Mouse (Mus musculus) mature B cell (primary cell): ENCODE results near the gene Pspn.

Experiments used
- in situ Hi-C: fragments of 300-500 bp; cut with MboI; formaldehyde crosslinking; loops from 2 replicates; pipeline ENCODE4 v1.14.3; 2019

The Pspn gene

DNA sequence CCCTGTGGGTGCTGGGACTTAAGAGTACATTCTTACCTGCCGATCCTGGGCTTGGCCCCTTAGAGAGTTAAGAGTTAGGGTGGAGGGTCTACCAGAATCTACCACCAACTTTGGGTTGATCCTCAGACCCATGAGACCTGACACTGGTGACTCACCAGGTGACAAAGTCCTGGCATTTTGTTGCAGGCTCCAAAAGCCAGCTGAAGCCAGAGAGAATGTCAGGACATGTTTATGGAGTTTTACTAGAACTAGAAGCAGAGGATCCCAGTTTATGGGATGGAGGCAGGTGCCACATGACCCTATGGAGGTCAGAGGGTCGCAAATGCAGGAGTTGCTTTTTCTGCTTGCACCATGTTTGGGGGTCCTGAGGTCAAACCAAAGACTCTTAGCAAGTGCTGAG is 3.3 kb downstream of the Pspn start:
- in situ Hi-C loops: loop anchor here (5.0 to 10.0 kb wide), 2 partner anchors 171 to 338 kb away; no protein-coding TSS in a partner anchor

DNA sequence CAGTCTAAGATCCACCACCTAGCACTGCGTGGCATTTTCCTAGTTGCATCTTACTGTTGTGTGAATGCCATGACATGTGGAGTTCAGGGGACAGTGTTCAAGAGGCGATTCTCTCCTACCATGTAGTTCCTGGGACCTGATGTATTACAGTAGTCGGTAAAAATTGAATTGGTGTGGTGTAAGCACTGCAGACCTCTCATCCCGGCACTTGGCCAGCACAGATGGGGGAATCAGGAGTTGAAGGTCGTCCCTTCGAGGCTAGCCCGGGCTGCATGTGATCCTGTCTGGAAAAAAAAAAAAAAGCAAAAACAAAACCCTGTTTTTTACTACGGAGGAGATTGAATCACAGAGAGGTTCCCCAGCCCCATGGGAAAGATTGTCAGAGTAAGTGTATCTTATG is 4.8 kb downstream of the Pspn start:
- in situ Hi-C loops: loop anchor here (5.0 to 10.0 kb wide), 2 partner anchors 172 to 340 kb away; no protein-coding TSS in a partner anchor

DNA sequence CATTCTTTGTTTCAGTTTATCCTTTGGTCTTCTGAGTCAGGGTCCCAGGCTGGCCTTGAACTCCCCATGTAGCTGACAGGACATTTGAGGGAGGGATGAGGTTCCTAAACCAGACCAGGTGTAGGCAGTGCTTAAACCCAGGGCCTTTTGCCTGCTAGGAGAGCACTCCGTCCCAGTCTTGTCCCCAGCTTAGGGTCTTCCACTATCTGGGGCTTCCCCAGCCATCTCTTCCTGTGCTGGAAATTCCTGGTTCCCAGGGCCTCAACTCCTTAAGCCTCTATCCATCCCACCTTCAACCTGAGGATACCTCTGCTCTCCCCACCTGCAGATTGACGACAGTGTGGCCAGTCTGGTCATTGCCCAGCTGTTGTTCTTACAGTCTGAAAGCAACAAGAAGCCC is 8.9 kb downstream of the Pspn start:
- in situ Hi-C loops: loop anchor here (10.0 kb wide), 1 partner anchor 344 kb away; no protein-coding TSS in a partner anchor

DNA sequence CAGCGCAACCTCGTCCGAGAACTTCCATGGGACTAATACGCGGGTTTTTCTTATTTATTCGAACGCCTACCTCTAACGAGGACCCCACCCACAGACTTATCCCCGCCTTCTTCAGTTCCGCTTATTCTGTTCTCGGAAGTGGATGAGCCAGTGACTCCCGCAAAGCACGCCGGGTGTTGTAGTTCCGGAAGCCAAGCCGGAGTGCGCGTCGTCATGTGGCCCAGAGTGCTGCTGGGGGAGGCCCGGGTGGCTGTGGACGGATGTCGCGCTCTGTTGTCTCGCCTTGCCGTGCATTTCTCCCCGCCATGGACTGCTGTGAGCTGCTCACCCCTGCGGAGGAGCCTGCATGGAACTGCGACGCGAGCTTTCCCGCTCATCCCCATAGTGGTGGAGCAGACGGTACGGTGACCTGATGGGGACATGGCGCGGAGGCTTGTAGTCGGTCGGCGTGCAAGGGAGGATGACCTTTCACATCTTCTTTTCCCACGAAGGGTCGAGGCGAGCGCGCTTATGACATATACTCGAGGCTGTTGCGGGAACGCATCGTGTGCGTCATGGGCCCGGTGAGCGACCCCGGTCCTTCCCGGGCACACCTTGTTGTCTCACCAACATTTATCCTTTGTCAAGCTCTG is 9.6 kb downstream of the Pspn start, which contains the start of gene Clpp:
Clpp (plus strand) TSS at position 191 of the 632 bp plus-strand sequence.
- in situ Hi-C loops: loop anchor here (10.0 kb wide), 1 partner anchor 345 kb away; no protein-coding TSS in a partner anchor

DNA sequence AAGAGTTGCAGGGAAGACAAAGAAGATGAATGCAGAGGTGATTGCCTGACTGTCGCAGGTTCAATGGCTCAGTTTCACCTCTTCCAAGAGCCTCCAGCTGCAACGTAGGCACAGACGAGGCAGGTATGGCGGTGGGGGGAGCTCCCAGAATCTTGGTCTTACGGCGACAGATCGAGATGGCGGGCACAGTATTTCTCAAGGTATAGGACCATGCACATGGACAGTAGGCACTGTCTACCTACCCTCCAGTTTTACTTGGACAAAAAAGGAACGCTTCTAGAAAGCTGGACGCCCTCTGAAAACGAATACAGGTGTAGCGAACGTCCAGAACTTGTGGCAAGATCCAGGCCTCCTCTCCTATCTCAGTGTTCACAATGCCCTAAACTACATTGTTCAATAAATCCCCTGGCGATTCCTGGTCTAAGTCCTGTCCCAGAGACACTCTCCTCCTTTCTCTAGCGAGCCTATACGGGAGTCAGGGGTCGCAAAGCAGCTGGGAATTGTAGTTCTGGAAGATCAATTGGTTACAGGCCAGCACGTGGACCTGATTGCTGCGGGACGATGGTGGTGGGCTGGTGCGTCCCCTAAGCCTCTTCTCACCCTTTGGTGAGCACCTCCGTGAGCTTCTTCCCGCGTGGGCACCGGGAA is 10.2 kb downstream of the Pspn start:
- in situ Hi-C loops: loop anchor here (10.0 kb wide), 1 partner anchor 345 kb away; no protein-coding TSS in a partner anchor

DNA sequence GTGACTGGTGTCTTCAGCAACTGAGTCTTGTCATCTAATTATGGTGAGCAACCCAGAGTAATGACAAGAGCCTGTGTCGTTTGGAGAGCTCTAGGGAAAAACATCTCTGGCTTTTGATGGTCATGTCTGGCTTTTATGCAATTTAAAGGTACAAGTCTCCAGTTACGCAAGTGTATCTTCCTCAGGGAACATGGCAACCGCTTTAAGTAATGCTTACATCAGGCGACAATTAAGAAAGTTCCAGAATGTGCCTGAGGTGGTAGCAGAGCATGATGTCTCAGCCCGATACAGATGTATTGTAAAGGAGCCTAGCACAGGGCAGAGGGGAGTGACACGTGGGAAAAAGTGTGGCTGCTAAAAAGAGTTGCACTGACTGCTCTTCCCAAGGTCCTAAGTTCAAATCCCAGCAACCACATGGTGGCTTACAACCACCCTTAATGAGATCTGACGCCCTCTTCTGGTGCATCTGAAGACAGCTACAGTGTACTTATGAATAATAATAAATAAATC is 10.8 kb downstream of the Pspn start:
- in situ Hi-C loops: no loop called here

DNA sequence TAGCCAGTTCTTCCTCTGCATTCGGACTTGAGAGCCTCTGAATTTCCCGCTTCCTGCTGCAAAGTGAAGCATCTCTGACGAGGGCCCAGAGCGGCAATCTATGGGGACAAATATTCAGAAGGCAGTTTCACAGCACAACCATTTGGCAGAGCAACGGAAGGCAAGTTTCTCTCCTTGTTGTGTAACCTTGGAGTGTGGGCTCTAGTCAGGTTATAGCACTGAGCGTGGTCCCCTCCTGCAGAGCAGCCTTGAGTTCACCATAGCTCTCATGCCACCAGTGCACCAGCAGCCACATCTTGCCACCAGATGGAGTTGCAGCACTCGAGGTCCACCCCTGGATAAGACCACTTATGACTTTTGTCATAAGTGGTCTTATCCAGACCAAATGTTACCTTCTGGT is 11.4 kb downstream of the Pspn start:
- in situ Hi-C loops: no loop called here

DNA sequence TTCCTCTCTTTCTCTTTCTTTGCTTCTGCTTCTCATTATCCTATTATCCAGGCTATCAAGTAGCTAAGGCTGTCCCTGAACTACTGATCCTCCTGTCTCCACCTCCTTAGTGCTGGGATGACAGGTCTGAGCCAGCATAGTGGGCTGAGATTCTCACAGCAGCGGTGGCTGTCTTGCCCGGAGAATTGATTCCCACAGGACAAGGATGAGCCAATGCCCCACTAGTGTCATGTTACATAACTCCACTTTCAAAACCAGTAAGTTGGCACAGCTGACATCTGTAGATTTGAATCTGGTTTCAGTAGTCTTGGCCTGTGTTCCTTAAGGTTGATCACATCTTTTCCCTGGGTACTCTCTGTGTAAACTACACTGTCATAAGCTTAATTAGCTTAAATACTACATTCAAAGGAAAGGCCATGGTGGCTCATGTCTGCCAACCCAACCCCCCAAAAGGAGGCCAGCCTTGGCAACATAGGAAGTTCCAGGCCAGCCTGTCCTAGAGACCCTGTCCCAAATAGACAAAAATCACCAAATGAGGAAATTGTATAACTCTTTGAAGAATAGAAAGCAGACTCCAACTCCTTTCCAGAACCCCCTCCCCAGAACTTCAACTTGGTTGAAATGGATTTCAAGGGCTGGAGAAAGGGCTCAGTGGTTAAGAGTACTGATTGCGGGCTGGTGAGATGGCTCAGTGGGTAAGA is 13.6 kb downstream of the Pspn start:
- in situ Hi-C loops: no loop called here

DNA sequence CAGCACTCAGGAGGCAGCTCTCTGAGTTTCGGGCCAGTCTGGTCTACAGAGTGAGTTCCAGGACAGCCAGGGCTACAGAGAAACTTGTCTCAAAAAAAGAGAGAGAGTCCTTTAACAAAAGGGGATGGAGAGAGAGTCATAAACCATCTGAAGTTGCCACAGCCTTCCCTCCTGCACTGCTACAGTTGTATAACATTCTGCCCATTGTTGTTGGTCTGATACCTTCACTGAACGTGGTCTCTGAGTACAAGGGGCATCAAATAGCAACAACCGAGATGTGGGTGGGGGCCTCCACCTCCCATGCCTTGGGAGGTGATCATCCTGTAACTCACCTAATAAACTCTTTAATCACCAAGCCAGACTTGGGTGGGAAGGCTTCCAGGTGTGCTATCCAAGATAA is 14.2 kb downstream of the Pspn start:
- in situ Hi-C loops: no loop called here

DNA sequence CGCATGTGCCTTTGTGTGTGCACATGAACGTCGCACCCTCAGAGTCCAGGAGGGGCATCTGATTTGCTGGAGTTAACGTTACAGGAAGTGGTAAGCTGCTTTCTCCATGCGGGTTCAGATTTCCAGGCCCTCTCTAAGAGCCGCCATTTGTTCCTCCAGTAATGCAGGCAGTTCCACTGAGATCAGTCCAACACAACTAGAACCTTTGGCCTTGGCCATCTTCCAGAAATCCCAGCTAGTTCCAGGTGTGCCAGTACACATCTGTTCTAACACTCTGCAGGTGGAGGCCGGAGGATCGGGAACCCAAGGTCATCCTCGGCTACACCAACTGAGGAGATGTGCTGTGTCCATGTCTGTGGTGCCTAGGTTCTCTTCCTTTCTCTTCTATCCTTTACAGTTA is 14.9 kb downstream of the Pspn start:
- in situ Hi-C loops: no loop called here

DNA sequence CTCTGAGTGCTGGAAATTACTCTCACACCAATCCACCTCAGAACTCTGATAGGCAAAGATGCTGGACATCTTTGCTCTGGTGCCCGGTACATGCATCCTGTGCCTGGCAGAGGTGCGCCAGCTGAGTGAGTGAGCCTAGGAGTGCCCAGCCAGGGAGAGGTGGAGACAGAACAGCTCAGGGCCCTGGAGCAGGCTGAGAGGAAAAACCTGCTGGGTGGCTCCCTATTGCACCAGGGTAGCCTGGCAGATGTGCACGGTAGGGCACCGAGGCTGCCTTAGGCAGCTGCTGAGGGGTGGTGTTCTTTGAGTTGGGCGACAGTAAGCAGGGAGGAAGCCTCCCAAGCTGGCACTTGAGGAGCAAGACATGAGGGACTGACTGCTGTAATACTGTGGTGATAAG is 17.8 kb downstream of the Pspn start, which contains the start of gene Acer1:
Acer1 (minus strand) TSS at position 114 of the 400 bp plus-strand sequence.
- in situ Hi-C loops: no loop called here

DNA sequence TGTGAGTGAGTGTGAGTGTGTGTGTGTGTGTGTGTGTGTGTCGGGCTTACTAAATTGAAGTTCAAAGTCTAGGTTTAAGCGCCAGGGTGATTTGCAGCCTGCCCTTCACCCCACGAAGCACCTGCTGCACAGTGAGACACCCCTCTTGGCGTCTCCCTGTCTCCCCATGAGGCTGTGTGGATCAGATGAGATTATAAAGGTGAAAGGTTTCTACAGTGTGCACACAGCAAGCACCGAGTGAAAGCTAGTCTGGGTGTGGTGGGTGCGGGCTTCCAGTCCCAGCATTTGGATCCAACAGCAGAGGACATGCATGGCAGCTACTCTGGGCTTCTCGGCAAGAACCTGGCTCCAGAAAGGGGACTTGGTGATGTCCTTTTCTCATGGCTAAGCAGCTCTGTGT is 18.8 kb downstream of the Pspn start:
- in situ Hi-C loops: no loop called here

DNA sequence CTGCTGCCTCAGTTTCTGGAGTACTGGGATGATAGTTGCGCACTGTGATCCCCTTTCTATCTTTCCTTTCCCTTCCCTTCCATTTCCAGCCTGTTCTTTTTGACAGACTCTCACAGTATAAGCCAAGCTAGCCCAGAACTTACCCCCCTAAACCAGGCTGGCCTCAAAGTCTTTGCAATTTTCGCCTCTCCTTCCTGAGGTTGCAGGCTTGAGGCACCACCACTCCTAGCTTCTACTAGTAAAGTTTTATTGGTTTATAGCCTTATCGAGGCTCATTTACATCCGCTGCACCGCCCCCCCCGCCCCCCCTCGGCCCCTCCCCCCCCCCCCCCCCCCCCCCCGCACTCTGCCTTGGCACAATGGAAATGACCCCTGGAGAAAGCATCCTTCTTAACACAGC is 20.3 kb downstream of the Pspn start:
- in situ Hi-C loops: no loop called here

DNA sequence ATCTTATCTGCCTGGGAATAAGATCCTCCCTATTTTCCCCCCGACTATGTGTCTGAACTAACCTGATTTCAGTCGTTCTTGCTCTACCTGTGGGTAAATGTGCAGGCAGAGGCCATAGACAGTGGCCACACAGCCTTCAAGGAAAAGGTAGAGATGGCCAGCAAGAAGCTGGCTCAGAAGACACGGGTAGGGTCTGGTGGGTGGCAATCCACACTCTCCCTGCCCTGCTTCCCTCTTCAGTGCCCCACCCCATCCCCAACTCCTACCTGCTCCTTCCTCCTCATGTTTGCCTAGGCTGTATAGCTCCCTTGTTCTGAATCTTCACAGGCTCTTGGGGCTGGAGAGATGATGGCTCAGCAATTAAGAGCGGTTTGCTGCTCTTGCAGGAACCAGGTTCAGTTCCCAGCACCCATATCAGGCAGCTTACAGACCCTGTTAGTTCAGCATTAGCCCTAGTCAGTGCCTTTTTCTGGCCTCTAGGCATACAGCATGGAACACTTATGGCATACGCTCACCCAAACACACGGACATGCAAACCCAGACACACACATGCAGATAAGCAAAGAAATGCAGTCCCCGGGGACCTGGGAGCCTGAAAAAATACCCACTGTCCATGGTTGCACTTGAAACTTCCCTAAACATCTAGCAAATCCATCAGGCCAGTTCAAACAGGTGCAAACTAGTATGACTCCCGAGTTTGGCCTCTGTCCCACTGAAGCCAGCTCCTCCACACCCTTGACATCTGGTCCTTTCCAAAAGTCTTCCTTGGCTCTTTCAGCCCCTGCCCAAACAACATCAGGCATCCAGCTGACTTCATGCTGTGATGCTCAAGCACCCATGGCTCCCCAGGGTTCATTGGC is 23.1 kb downstream of the Pspn start:
- in situ Hi-C loops: no loop called here

DNA sequence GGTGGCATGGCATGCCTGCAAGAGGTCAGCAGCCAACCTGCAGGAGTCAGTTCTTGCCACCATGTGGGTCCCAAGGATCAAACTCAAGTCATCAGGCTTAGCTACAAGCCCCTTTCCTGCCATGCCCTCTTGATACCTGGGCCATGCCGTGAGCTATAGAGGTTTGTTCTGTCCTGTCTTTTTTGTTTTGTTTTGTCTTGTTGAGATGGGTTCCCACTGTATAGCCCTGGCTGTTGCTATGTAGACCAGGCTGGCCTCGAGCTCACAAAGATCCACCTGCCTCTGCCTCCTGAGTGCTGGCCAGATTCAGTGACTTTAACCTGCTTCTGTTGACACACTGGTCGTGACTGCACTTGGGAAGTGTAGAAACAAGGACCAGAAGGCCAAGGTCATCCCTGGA is 24.4 kb downstream of the Pspn start:
- in situ Hi-C loops: no loop called here

DNA sequence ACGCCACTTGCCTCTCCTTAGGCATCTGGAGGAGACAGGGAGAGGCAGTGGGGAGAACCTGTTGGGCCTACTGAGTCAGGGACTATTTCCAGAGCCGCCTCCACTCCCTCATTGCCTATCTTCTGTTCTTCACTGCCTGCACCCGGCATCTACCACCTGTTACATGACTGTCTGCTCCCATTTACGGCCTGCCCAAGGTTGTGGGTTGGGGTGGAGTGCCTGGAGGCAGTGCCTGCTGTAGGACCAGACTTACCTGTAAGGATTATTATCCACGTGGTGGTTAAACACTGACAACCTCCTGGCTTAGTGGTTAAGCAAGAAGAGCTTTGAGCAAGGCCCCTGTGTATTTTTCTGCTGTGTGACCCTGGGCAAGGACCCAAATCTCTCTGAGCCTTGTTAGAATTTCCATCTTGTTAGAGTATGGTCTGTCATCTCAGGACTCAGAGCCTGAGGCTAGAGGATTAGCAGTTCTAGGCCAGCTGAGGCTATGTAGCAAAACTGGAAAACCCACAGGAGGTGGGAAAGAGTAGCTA is 25.0 kb downstream of the Pspn start:
- in situ Hi-C loops: no loop called here

DNA sequence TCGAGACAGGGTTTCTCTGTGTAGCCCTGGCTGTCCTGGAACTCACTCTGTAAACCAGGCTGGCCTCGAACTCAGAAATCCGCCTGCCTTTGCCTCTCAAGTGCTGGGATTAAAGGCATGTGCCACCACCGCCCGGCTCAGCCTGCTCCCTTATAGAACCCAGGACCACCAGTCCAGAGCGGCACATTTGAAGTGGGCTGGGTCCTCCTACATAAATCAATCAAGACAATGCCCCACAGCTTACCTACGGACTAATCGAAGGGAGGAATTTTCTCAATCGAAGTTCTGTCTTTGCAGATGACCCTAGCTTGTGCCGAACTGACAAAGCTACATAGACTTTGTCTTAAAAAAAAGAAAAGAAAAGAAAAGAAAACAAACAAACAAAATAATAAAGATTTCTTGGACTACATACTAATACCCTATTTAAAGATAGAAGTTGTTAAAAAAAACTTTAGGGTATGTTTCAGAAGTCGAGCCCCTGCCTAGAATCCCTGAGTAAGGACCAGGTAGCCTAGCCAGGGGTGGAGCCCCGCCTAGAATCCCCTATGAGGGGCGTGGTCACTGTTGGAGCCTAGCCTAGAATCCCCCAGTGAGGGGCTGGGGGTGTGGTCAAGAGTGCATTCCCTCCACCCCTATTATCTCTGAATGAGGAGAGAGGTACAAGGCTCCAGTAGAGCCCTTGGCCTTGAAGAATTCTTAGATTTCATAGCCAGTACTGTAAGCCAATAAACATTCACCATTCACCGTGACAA is 25.7 kb downstream of the Pspn start:
- in situ Hi-C loops: no loop called here

DNA sequence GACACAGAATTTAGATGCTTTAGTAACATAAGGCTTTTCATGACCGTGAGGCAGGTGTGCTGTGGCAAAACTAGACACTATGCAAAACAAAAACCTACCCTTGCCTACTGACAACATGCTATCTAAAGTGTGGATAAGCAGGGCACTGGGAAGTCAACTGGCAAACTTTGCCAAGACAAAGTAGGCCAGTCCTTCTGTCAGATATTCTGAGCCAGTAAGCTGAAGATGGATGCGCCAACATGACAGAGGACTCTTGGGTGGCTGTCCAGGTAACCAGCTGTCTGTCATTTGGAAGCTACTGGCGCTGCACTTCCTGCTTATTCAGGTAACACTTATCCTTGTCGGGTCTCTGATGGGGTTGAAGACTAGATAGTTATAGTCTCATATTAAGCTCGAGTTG is 29.7 kb downstream of the Pspn start:
- in situ Hi-C loops: no loop called here

DNA sequence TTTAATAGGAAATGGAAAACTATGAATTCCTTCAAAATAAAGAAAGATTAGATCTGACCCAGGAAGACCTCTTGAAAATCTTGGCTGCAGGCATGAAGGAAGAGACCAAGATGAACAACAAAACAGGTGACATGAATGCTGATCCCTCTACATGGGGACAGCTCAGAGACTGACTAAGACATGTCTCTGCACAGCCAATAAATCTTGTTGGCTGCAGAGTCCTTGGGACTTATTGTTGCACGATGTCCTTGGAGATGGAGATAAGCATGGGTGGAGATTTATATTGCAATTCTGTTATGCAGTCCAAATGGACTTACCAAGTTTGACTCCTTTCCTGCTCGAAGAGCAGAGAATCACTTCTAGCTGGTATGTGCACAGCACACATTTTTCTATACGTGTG is 30.5 kb downstream of the Pspn start:
- in situ Hi-C loops: no loop called here

DNA sequence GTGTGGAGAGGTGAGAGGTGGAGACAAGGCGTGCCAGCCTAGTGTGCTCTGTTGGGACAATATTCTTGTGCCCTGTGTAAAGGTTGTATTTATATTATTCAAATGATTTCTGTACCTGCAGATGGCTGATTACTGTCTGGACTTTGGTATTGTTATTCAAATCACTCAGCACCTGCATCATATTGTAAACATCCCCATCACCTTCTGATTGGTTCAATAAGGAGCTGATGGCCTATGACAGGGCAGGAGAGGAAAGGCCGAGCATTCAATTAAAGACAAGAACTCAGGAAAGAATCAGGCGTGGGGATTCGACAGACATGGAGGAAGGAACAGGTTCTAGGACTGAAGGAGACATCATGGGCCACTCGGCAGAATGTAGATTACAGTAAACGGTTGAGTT is 36.2 kb downstream of the Pspn start:
- in situ Hi-C loops: no loop called here
